Mouse (Mus musculus): Measurements from ENCODE around the gene Olfr281.
A peak's percentile ranks its signal among the peaks of the same experiment; 100 is the strongest.
"Not testable (repeated sequence)": the region's sequence is repeated elsewhere in the genome, so short reads cannot be mapped to it uniquely, and the experiment has no call there.

Olfr281 gene

DNA sequence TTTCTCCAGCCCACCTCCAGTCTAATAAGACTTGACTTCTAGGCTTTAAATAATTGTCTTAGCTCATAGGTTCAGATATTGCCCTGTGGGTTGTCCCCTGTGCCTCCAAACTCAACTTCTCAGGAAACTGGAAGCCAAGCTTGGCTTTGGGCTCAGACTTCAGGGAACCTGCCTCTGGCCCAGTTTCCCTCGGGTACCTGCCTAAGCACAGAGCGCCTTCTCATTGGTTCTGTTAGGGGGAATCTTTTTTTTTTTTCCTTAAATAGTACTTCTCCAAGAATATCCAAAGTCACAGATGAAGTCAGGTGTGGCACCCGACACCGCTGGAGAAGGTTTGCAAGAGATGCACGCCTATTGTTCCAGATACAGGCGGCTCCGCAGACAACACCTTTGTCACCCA lies at the start of gene Olfr281:
TSS of gene Olfr281 (plus strand) at position 301 of the 400 bp plus-strand sequence.
- DNase-seq (ENCODE audit: low spot score in 2 of 2), result no peak

- DNase-seq (ENCODE audit: low spot score in 2 of 2), result peak; percentile 30 to 39
Observed at GRCm38 (mm10) chr15:98408406-98409060, 43.9 kb upstream of the Olfr281 start.

- no peak for DNase-seq (ENCODE audit: low spot score in 2 of 2)
Observed at GRCm38 (mm10) chr15:98409635-98410034, 42.8 kb upstream of the Olfr281 start.

DNA sequence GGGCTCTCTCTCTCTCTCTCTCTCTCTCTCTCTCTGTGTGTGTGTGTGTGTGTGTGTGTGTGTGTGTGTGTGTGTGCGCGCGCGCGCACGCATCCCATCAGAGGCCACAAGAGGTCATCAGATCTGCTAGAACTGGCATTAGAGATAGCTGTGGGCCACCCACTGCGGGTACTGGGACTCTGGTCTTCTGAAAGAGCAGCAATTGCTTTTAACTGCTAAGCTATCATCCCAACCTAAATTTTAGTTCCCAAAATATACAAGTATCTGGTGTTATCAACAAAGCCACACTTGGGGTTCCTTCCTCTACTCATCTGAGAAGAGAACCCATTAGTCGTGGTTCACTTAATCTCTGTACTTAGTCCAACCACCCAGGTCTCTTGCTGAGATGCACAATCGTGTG lies 42.1 kb upstream of the Olfr281 start:
- no peak for DNase-seq (ENCODE audit: low spot score in 2 of 2)

DNA sequence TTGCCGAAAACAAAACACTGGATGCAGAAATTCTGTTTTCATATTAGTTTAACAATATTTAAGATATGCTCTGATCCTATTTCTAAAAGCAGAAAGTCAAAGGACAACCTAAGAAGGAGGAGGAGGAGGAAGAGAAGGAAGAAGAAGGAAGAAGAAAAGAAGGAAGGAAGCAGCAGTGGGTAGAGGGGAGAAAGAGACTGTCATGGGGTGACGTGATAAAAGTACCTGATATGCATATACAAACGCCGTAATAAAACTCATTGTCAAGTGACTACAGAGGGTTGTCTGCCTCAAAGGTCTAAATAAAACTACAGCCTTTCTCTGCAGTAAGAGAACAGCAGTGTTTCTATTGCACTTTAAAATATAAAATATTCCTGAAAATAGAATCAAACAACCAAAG lies 36.4 kb upstream of the Olfr281 start:
- DNase-seq (ENCODE audit: low spot score in 2 of 2), result no peak

DNA sequence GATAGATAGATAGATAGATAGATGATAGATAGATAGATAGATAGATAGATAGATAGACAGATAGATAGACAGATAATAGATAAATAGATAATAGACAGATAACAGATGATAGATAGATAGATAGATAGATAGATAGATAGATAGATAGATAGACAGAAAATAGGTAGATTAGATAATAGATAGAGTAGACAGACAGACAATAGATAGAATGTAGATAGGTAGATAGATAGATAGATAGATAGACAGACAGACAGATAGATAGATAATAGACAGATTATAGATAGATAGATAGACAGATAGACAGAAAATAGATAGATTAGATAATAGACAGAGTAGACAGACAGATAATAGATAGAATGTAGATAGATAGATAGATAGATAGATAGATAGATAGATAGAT lies 35.6 kb upstream of the Olfr281 start:
- not testable (repeated sequence) for DNase-seq (ENCODE audit: low spot score in 2 of 2)

GRCm38 (mm10) chr15:98417285-98417684 lies 35.1 kb upstream of the Olfr281 start:
- DNase-seq (ENCODE audit: low spot score in 2 of 2), result not testable (repeated sequence)

DNA sequence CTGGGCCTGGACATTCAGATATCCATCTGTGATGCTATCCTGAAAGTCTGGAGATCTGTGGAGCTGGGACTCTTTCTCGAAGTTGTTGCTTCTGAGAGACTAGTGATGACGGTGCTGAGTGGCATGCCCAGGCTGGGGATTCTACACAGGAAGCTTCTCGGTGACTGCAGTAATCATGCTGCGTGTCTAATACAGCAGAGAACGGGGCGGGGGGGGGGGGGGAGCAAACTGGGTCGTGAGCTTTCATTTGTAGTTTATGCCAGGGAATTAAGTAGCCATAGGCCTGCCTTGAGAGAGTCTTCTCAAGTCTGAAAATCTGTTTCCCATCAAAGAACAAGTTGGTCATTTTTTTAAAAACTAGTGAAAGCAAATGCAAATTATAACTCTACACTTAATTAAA lies 34.3 kb upstream of the Olfr281 start:
- DNase-seq (ENCODE audit: low spot score in 2 of 2), result no peak

DNA sequence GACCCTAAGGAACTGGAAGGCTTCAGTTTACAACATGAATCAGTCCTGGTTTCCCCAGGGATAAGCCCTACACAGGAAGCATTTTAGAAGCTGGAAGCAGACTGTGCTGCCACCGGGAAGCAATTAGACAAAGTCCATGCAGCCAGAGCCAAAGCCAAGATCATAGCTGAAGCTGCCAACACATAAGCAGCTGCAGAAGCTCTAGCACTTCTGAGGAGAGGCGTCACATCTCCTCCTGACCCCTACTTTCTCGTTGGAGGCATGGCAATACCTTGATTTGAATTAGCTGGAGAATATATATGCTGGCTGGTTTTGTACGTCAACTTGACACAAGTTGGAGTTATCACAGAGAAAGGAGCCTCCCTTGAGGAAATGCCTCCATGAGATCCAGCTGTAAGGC lies 31.5 kb upstream of the Olfr281 start:
- no peak for DNase-seq (ENCODE audit: low spot score in 2 of 2)

DNA sequence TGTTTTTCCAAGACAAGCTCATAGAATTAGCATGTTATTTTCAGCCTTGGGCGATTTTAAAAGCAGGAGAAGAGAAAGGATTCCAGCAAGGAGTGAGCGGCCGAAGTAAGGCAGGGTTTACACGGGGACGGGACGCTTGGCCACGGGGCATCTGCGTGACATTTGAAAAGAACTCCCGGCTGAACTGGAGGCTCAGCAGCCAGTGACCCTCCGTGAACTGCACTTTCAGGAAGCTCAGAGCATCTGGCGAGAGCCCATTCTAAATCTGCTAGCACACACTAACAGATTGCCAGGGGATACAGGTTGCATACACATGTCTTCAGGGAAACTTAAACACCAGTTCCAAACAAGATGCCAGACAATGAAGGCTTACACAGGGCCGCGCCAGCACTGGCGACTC lies 28.1 kb upstream of the Olfr281 start:
- no peak for DNase-seq (ENCODE audit: low spot score in 2 of 2)

DNA sequence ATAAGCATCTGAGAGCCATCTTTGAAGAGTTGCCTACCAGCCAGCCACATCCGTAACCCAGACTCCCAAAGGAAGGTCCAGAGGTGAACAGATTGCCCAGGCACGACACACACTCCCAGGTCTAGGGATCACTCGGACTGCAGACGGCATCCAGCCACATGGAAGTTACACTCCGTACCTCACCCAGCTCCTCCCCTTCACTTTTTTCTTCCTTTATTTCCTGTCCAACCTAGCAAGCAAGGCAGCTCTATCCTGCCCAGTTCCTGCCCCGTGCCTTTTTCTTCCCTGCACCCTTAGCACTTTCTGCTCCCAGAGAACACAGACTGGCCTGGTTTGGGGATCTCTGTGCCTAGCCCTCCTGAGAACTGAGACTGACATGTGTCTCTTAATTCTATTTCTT lies 27.6 kb upstream of the Olfr281 start:
- no peak for DNase-seq (ENCODE audit: low spot score in 2 of 2)

- DNase-seq (ENCODE audit: low spot score in 2 of 2), result no peak
Observed at GRCm38 (mm10) chr15:98425188-98425587, 27.2 kb upstream of the Olfr281 start.

- DNase-seq (ENCODE audit: low spot score in 2 of 2), result not testable (repeated sequence)
Observed at GRCm38 (mm10) chr15:98430925-98431324, 21.5 kb upstream of the Olfr281 start, which contains the start of gene Olfr282. TSS of gene Olfr282 (plus strand) at chr15:98431225.

GRCm38 (mm10) chr15:98444561-98444960 lies 7.8 kb upstream of the Olfr281 start:
- DNase-seq (ENCODE audit: low spot score in 2 of 2), result no peak

GRCm38 (mm10) chr15:98448521-98448920 lies 3.9 kb upstream of the Olfr281 start:
- no peak for DNase-seq (ENCODE audit: low spot score in 2 of 2)

- DNase-seq (ENCODE audit: low spot score in 2 of 2), result no peak
Observed at GRCm38 (mm10) chr15:98469596-98469995, 17.2 kb downstream of the Olfr281 start, which contains the start of gene OR5BS1P. TSS of gene OR5BS1P (plus strand) at chr15:98469896.

- no peak for DNase-seq (ENCODE audit: low spot score in 2 of 2)
Observed at GRCm38 (mm10) chr15:98471539-98471938, 19.2 kb downstream of the Olfr281 start.

DNA sequence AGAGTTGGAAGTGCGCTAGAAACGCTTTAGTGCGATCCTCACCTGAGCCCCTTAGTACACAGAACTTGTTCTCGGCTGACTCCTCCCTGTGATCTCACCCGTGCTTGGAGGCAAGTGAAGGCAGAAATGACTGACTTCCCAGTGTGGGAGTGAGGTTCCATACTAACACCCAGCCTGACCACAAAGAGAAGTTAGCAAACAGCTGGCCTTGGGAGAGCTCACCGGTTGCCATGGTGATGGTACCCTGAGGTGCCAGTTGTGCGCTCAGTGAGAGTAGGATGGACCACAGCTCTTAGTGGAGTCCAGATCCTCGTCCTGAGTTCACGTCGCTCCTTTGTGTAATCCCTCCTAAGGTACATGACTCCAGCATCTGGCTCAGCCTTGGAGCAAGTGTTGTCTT lies 22.6 kb downstream of the Olfr281 start:
- DNase-seq (ENCODE audit: low spot score in 2 of 2), result no peak

- DNase-seq (ENCODE audit: low spot score in 2 of 2), result peak; percentile 14 to 45
Observed at GRCm38 (mm10) chr15:98475382-98475781, 23.0 kb downstream of the Olfr281 start.

DNA sequence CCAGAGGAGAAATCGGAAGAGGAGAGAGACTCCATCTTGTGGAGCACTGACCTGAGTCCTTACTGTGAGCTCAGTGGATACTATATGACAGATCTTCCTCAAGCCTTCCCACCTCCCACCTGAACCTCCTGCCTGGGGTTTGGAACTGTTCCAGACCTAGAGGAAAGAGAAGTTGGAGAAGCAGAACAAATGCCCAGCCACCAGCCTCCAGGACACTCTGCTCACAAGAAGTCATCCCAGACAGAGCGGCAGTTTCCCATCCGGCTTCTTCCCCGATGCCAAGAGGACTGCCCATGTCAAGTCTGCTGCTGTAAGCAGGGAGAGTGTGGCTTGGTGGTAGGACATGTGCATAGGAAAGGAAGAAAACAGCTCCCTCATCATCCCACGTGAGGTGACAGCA lies 23.9 kb downstream of the Olfr281 start:
- no peak for DNase-seq (ENCODE audit: low spot score in 2 of 2)

- no peak for DNase-seq (ENCODE audit: low spot score in 2 of 2)
Observed at GRCm38 (mm10) chr15:98479568-98480102, 27.2 kb downstream of the Olfr281 start.

DNA sequence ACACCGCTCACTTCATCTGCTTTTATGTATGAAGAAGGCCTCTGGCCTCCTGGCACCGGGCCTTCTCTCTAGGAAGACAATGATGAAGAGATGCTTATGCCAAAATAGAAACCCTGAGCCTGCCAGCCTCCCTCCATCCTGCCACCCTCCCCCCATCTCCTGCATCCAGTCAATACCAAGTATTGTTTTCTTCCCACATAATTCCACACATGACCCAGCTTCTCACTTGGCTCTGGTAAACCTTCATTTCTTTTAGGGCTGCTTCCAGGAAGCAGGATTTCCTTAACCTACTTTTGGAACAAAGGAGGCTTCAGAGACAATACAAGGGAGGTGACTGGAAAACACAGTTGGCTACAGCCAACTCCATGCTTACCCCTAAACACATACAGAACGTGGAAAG lies 30.3 kb downstream of the Olfr281 start, which contains the start of gene Lalba:
TSS of gene Lalba (minus strand) at position 21 of the 400 bp plus-strand sequence.
- no peak for DNase-seq (ENCODE audit: low spot score in 2 of 2)

Data from right cerebral cortex, adult 2 months (tissue).